Mouse (Mus musculus): ENCODE data around the gene Aym1.
"Not testable (repeated sequence)": the region's sequence is repeated elsewhere in the genome, so short reads cannot be mapped to it uniquely, and the experiment has no call there.

The Aym1 gene

DNA sequence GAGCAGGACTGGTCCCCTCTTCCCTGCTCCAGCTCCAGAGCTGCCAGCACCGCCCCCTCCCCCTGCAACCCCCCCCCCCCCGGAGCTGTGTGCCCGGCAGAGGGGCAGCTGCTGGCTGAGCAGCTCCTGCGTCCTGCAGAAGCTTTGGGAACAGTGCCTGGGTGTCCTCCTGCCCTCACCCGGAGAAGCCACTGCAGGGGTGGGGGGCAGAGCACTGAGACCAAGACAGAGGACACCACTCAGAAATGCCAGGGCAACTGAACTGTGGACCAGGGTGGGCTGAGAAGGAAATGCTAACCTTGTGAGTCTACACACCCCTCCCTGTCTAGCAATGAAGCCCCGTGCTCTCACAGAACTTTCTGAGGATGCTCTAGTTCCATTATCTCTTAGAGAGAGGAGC, at the start of gene Aym1:
Gene Aym1 (plus strand): TSS at position 109 of the 400 bp plus-strand sequence.
- DNase-seq (ENCODE audit: low read depth) = no peak

DNA sequence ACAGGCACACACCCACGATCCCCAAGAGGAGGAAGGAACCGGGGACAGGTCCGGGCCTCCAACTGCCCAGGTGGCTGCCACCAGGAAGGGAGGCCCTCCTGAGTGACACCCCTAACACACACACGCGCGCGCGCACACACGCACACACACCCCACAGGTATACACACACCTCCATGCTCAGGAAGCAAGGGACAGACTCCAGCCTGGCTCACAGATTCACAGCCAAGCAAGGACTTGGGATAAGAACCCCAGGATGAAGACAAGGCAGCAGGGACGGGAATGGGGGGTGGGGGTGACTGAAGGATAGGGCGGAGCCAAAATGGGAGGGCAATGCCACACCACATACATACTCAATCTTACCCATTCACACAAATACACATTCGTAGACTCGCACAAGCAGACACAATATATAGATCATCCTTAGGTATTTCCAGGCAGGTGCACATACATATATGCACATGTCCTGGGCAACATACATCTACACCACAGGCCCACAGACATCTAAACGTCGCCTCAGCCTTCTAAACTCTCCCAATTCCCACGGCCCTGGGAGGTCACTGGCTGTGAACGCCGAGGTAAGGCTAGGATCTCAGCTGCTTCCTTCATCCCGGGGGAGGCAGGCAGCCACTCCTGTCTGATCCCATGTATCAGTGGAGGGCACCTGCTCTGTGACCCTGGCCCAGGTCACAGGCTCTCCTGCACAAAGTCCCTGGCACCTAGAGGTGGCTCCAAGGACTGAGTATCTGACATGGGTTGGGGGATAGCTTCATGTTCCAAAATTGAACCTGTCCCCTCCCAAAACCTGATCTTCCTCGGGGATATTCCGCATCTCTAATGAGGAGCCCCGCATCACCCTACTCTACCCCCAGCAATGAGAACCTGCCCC, 47.4 kb upstream of the Aym1 start:
- no peak for DNase-seq (ENCODE audit: low read depth)

DNA sequence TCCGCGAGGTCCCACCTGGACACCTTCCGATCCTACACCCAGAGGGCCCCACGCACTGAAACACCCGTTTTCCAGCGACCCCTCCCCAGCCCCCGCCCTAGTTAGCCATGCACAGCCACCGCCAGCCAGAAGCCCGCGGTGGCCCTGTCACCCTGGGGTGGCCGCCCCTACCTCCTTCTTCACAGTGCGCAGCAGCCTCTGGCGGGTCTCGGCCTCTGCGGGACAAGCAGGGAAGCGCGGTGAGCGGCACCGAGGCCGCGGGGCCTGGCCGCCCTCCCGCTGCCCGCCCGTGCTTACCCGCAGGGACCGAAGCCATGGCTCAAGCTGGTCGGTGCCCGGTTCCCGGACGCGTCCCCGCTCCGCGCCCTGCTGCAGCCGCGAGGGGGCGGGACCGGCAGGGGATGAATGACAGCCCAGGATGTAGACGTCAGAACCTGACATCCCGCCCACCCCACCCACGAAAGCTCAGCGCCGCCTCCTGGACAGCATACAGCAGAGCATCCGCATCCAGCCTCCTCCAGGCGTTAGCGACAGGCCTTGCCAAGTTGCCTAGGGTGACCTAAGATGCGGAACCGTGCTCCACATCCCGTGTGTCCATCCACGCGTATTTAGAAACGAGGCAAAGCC, 46.6 kb upstream of the Aym1 start, which contains the start of gene Sgsm1:
Gene Sgsm1 (minus strand): TSS at position 410 of the 627 bp plus-strand sequence.
- DNase-seq (ENCODE audit: low read depth) = no peak

DNA sequence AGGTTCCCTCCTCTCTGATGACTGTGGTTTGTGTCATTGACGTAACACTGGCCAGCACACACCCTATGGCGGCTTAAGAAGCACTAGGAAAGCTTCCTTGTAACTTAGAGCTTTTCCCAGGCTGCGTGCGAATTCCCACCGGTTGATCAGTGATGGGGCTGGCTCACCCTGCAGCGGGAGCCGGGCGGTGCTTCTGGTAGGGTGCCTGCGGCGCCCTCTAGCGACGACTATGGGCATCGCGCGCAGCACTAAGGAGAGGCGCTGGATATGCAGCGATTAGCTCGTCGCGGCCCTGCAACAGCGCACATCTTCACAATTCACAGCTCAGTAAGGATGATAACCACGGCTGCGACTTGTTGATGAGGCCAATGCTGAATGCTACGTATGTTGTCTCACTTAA, 43.1 kb upstream of the Aym1 start:
- no peak for DNase-seq (ENCODE audit: low read depth)

GRCm38 (mm10) chr5:113323784-113324638, 33.1 kb upstream of the Aym1 start:
- no peak for DNase-seq (ENCODE audit: low read depth)

DNA sequence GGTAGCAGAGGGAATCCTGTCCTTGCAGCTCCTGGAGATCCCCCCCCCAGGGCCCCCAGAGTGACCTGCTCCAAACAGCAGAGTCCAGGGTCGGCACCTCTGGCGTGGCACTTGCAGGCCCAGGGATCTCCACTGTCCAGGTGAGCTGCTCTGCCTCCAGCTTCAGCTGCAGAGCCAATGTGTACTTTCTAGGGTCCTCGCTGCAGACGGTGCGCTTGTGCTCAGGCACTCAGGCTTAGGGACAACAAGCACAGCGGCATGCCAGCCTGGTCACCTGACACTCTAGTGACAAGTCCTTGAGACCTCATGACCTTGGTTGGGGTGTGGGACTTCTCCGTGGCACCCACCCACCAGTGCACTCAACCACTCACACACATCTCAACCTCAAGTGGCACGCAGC, 27.6 kb upstream of the Aym1 start:
- no peak for DNase-seq (ENCODE audit: low read depth)

GRCm38 (mm10) chr5:113330202-113330601, 26.9 kb upstream of the Aym1 start:
- no peak for DNase-seq (ENCODE audit: low read depth)

- no peak for DNase-seq (ENCODE audit: low read depth)
Observed at GRCm38 (mm10) chr5:113332239-113332638, 24.9 kb upstream of the Aym1 start.

- DNase-seq (ENCODE audit: low read depth) = no peak
Observed at GRCm38 (mm10) chr5:113332899-113333298, 24.2 kb upstream of the Aym1 start.

DNA sequence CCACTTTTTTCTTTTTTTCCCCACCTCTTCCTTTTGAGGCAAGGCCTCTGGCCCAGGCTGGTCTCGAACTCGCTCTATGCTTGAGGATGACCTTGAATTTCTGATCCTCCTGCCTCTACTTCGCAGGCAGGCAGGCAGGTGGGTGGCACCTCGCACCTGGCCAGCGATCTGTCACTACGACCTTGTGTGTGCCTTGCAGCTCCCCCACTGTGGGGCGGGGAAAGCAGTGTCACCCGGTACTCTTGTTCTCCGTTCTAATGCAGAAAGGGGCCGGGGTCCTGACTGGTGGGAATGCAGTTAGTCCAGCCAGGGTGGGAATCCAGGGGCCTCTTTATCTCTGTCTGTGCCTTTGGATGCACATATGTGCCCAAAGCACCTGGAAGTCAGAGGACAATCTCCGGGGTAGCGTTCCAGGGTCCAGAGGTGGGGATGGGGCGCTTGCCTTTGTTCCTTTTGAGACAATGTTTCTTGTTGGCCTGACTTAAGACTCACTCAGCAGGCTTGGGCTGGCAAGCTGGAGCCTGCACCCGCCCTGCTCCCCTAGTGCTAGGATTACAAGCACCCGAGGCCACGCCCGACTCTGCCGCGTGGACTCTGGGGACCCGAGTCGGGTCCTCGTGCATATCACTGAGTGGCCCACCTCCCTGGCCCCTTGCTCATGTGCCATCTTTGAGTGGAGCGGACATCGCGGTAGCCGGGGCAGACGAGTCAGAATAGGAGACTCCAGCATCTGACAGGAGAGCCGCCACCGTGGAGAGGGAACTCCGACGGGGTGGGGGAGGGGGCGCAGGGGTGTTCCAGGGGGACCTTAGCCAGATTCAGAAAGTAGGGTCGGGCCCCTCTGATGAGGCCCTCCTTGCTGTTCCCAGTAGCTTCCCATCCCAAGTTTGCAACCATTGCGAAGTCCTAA, 22.2 kb upstream of the Aym1 start:
- DNase-seq (ENCODE audit: low read depth) = no peak

GRCm38 (mm10) chr5:113335732-113336131, 21.4 kb upstream of the Aym1 start:
- no peak for DNase-seq (ENCODE audit: low read depth)

GRCm38 (mm10) chr5:113336281-113336680, 20.8 kb upstream of the Aym1 start:
- DNase-seq (ENCODE audit: low read depth) = no peak

GRCm38 (mm10) chr5:113344635-113345386, 12.3 kb upstream of the Aym1 start:
- no peak for DNase-seq (ENCODE audit: low read depth)

DNA sequence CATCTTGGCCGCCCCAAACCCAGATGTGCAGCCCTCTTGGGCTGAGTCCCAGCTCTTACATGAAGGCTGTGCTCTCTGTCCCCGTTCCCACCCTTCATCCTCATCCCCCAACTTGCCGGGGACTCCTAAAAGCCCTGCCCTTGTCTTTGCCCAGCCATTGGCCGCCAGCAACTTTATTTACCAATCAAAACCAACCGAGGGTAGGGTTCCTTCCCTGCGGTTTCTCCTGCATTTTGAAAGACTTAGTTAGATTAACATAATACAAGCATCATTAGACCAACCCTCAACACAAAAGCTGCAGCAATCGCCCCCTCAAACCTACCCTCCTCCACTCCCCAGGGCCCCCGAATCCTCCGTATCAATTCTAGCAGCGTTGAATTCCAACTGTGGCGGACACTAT, 11.3 kb upstream of the Aym1 start:
- no peak for DNase-seq (ENCODE audit: low read depth)

GRCm38 (mm10) chr5:113346651-113347050, 10.4 kb upstream of the Aym1 start:
- not testable (repeated sequence) for DNase-seq (ENCODE audit: low read depth)

DNA sequence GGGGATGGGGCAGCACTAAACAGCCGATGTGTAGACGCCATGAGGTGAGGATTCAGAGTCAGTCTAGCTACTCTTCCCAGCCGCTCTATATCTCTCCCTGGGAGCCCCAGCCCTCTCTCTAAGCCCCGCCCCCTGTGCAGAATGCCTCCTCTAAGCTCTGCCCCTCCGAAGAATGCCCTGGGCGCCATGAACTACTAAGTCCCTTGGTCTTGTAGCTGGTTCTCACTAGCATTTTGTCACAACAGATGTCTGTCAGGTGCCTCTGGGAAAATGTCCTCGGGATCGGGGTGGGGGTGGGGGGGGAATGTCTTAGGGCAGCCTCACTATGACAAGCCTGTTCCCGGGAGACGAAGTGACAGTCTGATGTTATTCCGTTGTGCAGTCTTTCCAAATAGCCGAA, 9.5 kb upstream of the Aym1 start:
- DNase-seq (ENCODE audit: low read depth) = no peak

DNA sequence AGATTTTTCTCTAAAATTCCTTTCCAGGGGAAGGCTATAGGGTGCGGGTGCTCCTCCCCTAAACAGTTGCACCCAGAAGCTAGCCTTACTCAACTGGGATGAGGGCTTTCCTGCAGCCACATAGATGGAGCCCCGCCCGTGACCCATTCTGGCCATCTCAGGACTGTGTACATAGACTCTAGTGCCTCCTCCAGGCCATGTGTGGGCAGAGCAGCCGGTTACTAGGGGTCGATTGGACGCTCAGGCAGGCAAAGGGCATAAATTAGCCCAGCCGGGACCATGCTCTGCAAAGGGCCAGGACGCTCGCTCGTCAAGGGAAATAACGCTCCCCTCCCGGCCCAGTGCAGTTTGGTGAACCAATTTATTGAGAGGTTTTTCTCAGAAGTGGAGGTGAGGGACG, 8.5 kb upstream of the Aym1 start:
- no peak for DNase-seq (ENCODE audit: low read depth)

- no peak for DNase-seq (ENCODE audit: low read depth)
Observed at GRCm38 (mm10) chr5:113349226-113349625, 7.9 kb upstream of the Aym1 start.

DNA sequence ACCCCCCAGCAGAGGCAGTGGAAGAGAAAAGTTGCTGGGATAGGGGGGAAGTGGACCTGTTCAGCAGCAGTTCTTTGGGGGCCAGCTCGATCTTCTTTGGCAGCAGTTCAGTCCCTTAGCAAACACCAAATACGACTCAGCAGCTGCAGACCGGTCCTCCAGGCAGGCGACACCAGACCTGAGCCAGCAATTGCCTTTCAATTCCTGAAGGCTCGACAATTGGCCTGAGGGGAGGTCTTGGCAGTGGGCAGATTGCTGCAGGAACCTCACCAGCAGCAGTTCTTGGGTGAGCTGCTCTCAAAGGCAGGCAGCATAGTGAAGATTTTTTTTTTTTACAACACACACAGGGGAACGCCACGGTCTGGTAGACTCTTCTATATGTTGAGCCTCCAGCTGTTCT, 7.3 kb upstream of the Aym1 start:
- no peak for DNase-seq (ENCODE audit: low read depth)

GRCm38 (mm10) chr5:113351768-113352167, 5.3 kb upstream of the Aym1 start:
- no peak for DNase-seq (ENCODE audit: low read depth)

- no peak for DNase-seq (ENCODE audit: low read depth)
Observed at GRCm38 (mm10) chr5:113352636-113353035, 4.5 kb upstream of the Aym1 start.
